Mouse (Mus musculus): ENCODE measurements around the gene Selp. TPM values are rescaled to one million over a fixed set of nuclear protein-coding genes. Genes with fewer than 3 reads are reported as not detected.

Selp gene
- polyA plus RNA-seq, 1 experiment from 2014 or later = 0.10 TPM

DNA sequence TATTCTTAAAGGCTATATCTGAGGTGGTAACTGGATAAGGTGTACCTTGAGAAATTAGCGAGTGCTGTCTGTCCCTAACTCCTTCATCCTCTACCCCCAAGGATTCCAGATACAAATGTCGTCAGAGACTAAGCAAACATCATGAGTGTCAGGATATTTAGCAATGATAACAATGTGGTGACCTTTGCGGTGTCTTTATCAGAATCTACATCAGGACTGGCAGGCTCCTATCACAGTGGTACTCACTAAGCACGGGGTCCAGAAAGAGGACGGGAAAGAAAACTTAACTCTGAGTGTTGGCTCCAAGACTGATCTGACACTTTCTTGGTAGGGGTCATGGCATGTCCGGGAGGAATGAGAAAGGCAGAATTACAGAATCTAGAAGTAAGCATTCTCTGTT lies 19.0 kb downstream of the Selp start:
- no peaks in the 10 kb centered on the region for H3K36me3 ChIP-seq (ENCODE audit: control insufficient read depth, insufficient read depth, low read length)
- 65% methylated on average over 6 of the region's 6 CpGs for WGBS
- no peaks in the 10 kb centered on the region for H3K4me1 ChIP-seq (ENCODE audit: control insufficient read depth, insufficient read depth, low read length)
- no peak overlapping the region for H3K4me2 ChIP-seq (ENCODE audit: low read depth, low read length)
- no peak for ATAC-seq
- no peaks in the 10 kb centered on the region for H3K27me3 ChIP-seq (replicated peaks; ENCODE audit: control insufficient read depth, insufficient read depth, low read length)
- H3K9ac ChIP-seq (ENCODE audit: low read depth, low read length) = no peak overlapping the region
- no peak overlapping the region for H3K4me3 ChIP-seq (ENCODE audit: low read length)
- no peak overlapping the region for H3K27ac ChIP-seq (ENCODE audit: low read length)
- no peaks in the 10 kb centered on the region for H3K9me3 ChIP-seq (ENCODE audit: control insufficient read depth, low read length)

DNA sequence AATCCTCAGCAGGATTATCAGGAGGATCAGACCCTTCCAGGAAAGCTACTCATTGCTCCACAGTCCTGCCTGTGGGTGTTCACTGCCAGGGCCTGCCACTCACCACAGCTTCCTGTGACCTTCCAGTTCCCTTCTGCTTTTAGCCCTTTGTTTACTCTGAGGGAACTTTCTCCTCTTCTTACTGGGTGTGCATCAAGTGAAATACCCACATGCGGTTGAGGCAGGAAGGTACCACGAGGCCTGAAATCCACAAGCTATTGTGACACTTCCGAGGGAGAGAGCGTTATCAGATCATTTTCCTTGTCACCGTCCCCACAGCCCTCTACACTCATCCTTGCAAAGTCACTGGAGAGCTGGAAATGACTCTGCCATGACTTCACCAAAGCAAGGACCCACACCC lies 20.3 kb downstream of the Selp start:
- WGBS = 52% methylated on average over 5 of the region's 5 CpGs
- no peaks in the 10 kb centered on the region for H3K36me3 ChIP-seq (ENCODE audit: control insufficient read depth, insufficient read depth, low read length)
- no peaks in the 10 kb centered on the region for H3K9me3 ChIP-seq (ENCODE audit: control insufficient read depth, low read length)
- 0 out of 2 replicates have a peak, but pooled peaks have one; percentile 36 for ATAC-seq
- no peak overlapping the region for H3K27ac ChIP-seq (ENCODE audit: low read length)
- no peak overlapping the region for H3K4me3 ChIP-seq (ENCODE audit: low read length)
- H3K4me1 ChIP-seq (ENCODE audit: control insufficient read depth, insufficient read depth, low read length) = no peaks in the 10 kb centered on the region
- no peaks in the 10 kb centered on the region for H3K27me3 ChIP-seq (replicated peaks; ENCODE audit: control insufficient read depth, insufficient read depth, low read length)
- H3K9ac ChIP-seq (ENCODE audit: low read depth, low read length) = no peak overlapping the region
- H3K4me2 ChIP-seq (ENCODE audit: low read depth, low read length) = no peak overlapping the region

GRCm38 (mm10) chr1:164135960-164136359 lies 20.9 kb downstream of the Selp start:
- no peaks in the 10 kb centered on the region for H3K4me1 ChIP-seq (ENCODE audit: control insufficient read depth, insufficient read depth, low read length)
- WGBS = 31% methylated on average over 11 of the region's 11 CpGs

DNA sequence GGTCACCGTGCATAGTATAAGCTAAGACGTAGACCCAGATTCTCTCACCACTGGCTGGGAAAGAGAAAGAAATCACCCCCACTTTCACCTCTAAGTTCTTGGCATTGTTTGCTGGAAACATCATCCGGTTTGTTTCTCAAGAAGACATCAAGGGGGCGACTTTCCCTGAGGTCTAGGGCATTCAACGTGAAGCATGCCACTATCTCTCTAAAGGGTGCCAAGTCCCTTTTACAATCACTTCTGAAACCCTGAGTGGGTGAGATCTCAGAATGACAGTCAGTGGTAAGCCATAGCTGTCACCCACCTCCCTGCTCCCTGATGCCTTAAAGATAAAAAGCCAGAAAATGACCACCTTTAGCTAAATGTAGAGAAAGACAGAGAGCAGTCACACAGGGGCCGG lies 21.6 kb downstream of the Selp start:
- H3K27me3 ChIP-seq (replicated peaks; ENCODE audit: control insufficient read depth, insufficient read depth, low read length) = no peaks in the 10 kb centered on the region
- no peaks in the 10 kb centered on the region for H3K36me3 ChIP-seq (ENCODE audit: control insufficient read depth, insufficient read depth, low read length)
- no peak overlapping the region for H3K27ac ChIP-seq (ENCODE audit: low read length)
- H3K4me2 ChIP-seq (ENCODE audit: low read depth, low read length) = no peak overlapping the region
- H3K9ac ChIP-seq (ENCODE audit: low read depth, low read length) = no peak overlapping the region
- no peak overlapping the region for H3K4me3 ChIP-seq (ENCODE audit: low read length)
- H3K9me3 ChIP-seq (ENCODE audit: control insufficient read depth, low read length) = no peaks in the 10 kb centered on the region
- ATAC-seq = no peak
- 74% methylated on average over 6 of the region's 6 CpGs for WGBS
- H3K4me1 ChIP-seq (ENCODE audit: control insufficient read depth, insufficient read depth, low read length) = no peaks in the 10 kb centered on the region

More at GRCm38 (mm10) chr1:164135960-164136359, 20.9 kb downstream of the Selp start:
- H3K36me3 ChIP-seq (ENCODE audit: control insufficient read depth, insufficient read depth, low read length) = no peaks in the 10 kb centered on the region
- H3K9me3 ChIP-seq (ENCODE audit: control insufficient read depth, low read length) = no peaks in the 10 kb centered on the region
- no peak overlapping the region for H3K27ac ChIP-seq (ENCODE audit: low read length)
- no peak overlapping the region for H3K9ac ChIP-seq (ENCODE audit: low read depth, low read length)
- H3K27me3 ChIP-seq (replicated peaks; ENCODE audit: control insufficient read depth, insufficient read depth, low read length) = no peaks in the 10 kb centered on the region
- H3K4me2 ChIP-seq (ENCODE audit: low read depth, low read length) = no peak overlapping the region
- peak; percentile 46; the same call in 1 of the 2 replicates for ATAC-seq
- no peak overlapping the region for H3K4me3 ChIP-seq (ENCODE audit: low read length)

- ATAC-seq = peak; percentile 77
- no peak overlapping the region for H3K4me3 ChIP-seq (ENCODE audit: low read length)
- no peaks in the 10 kb centered on the region for H3K27me3 ChIP-seq (replicated peaks; ENCODE audit: control insufficient read depth, insufficient read depth, low read length)
- H3K4me2 ChIP-seq (ENCODE audit: low read depth, low read length) = no peak overlapping the region
- 4% methylated on average over 5 of the region's 5 CpGs for WGBS
- H3K27ac ChIP-seq (ENCODE audit: low read length) = no peak overlapping the region
- H3K36me3 ChIP-seq (ENCODE audit: control insufficient read depth, insufficient read depth, low read length) = no peaks in the 10 kb centered on the region
- no peaks in the 10 kb centered on the region for H3K4me1 ChIP-seq (ENCODE audit: control insufficient read depth, insufficient read depth, low read length)
- no peak overlapping the region for H3K9ac ChIP-seq (ENCODE audit: low read depth, low read length)
- H3K9me3 ChIP-seq (ENCODE audit: control insufficient read depth, low read length) = no peaks in the 10 kb centered on the region
Measured at GRCm38 (mm10) chr1:164138365-164139130, 23.5 kb downstream of the Selp start.

DNA sequence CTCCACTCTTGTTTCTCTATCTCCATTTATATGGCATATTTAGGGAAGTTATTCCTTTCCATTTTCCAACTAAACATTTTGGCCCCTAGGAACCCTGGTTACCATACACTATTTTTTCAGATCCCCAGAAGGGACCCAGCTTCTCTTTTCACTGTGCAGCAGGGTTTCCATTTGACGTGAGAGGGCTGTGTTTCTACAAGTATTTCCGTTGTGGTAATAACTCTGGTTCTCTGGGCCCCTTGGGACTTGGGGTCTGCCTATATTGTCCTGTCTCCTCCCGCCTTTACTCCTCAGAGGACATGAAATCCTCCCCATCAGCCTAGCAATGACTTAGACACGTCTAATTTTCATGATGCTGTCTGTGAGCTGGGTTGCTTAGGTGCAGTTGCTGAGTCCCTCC lies 24.4 kb downstream of the Selp start:
- 57% methylated on average over 4 of the region's 4 CpGs for WGBS
- Histone ChIP-seq H3K27ac (ENCODE audit: low read length) (no peak overlapping the region), H3K27me3 (replicated peaks; ENCODE audit: control insufficient read depth, insufficient read depth, low read length) (no peaks in the 10 kb centered on the region), H3K9ac (ENCODE audit: low read depth, low read length) (no peak overlapping the region), H3K4me3 (ENCODE audit: low read length) (no peak overlapping the region), H3K9me3 (ENCODE audit: control insufficient read depth, low read length) (no peaks in the 10 kb centered on the region), H3K4me1 (ENCODE audit: control insufficient read depth, insufficient read depth, low read length) (no peaks in the 10 kb centered on the region), H3K4me2 (ENCODE audit: low read depth, low read length) (no peak overlapping the region), H3K36me3 (ENCODE audit: control insufficient read depth, insufficient read depth, low read length) (no peaks in the 10 kb centered on the region)
- no peak for ATAC-seq

GRCm38 (mm10) chr1:164149083-164149482 lies 34.0 kb downstream of the Selp start:
- no peaks in the 10 kb centered on the region for H3K36me3 ChIP-seq (ENCODE audit: control insufficient read depth, insufficient read depth, low read length)
- no peak overlapping the region for H3K9ac ChIP-seq (ENCODE audit: low read depth, low read length)
- H3K4me3 ChIP-seq (ENCODE audit: low read length) = no peak overlapping the region
- WGBS = 95% methylated on average over 7 of the region's 7 CpGs
- no peaks in the 10 kb centered on the region for H3K9me3 ChIP-seq (ENCODE audit: control insufficient read depth, low read length)
- no peak overlapping the region for H3K27ac ChIP-seq (ENCODE audit: low read length)
- no peak overlapping the region for H3K4me2 ChIP-seq (ENCODE audit: low read depth, low read length)
- no peak for ATAC-seq
- H3K4me1 ChIP-seq (ENCODE audit: control insufficient read depth, insufficient read depth, low read length) = 0 out of 2 replicates have a peak, but pooled peaks cover 5% of the 10 kb centered on the region
- H3K27me3 ChIP-seq (replicated peaks; ENCODE audit: control insufficient read depth, insufficient read depth, low read length) = no peaks in the 10 kb centered on the region

- no peak within 1 kb of the TSS; the same call in 1 of the 2 replicates for H3K4me3 ChIP-seq (ENCODE audit: low read length)
- no peaks in the 10 kb centered on the region for H3K4me1 ChIP-seq (ENCODE audit: control insufficient read depth, insufficient read depth, low read length)
- no peak within 1 kb of the TSS for H3K27ac ChIP-seq (ENCODE audit: low read length)
- H3K9ac ChIP-seq (ENCODE audit: low read depth, low read length) = no peak within 1 kb of the TSS
- ATAC-seq = peak; percentile 62
- H3K36me3 ChIP-seq (ENCODE audit: control insufficient read depth, insufficient read depth, low read length) = no peaks in the 10 kb centered on the region
- WGBS = 14% methylated on average over 15 of the region's 16 CpGs
- H3K4me2 ChIP-seq (ENCODE audit: low read depth, low read length) = peak within 1 kb of the TSS; percentile 19; the same call in 1 of the 2 replicates
- H3K27me3 ChIP-seq (replicated peaks; ENCODE audit: control insufficient read depth, insufficient read depth, low read length) = no peaks in the 10 kb centered on the region
- no peaks in the 10 kb centered on the region for H3K9me3 ChIP-seq (ENCODE audit: control insufficient read depth, low read length)
Measured at GRCm38 (mm10) chr1:164151387-164152088, 36.5 kb downstream of the Selp start, which contains the start of gene F5. Gene F5 (plus strand): TSS chr1:164151838.

GRCm38 (mm10) chr1:164152836-164153235 lies 37.8 kb downstream of the Selp start:
- H3K4me3 ChIP-seq (ENCODE audit: low read length) = no peak overlapping the region
- ATAC-seq = no peak
- no peak overlapping the region for H3K4me2 ChIP-seq (ENCODE audit: low read depth, low read length)
- no peak overlapping the region for H3K27ac ChIP-seq (ENCODE audit: low read length)
- WGBS = 86% methylated on average over 5 of the region's 5 CpGs
- no peaks in the 10 kb centered on the region for H3K36me3 ChIP-seq (ENCODE audit: control insufficient read depth, insufficient read depth, low read length)
- H3K4me1 ChIP-seq (ENCODE audit: control insufficient read depth, insufficient read depth, low read length) = no peaks in the 10 kb centered on the region
- H3K9ac ChIP-seq (ENCODE audit: low read depth, low read length) = no peak overlapping the region
- H3K27me3 ChIP-seq (replicated peaks; ENCODE audit: control insufficient read depth, insufficient read depth, low read length) = no peaks in the 10 kb centered on the region
- H3K9me3 ChIP-seq (ENCODE audit: control insufficient read depth, low read length) = no peaks in the 10 kb centered on the region

All from intestine, embryonic 16.5 days (tissue).